Mouse (Mus musculus): ENCODE measurements around the gene Fjx1. TPM values are rescaled to one million over a fixed set of nuclear protein-coding genes. Genes with fewer than 3 reads are reported as not detected.

The Fjx1 gene
- polyA plus RNA-seq, 1 experiment from 2014 or later = 7.8 TPM

DNA sequence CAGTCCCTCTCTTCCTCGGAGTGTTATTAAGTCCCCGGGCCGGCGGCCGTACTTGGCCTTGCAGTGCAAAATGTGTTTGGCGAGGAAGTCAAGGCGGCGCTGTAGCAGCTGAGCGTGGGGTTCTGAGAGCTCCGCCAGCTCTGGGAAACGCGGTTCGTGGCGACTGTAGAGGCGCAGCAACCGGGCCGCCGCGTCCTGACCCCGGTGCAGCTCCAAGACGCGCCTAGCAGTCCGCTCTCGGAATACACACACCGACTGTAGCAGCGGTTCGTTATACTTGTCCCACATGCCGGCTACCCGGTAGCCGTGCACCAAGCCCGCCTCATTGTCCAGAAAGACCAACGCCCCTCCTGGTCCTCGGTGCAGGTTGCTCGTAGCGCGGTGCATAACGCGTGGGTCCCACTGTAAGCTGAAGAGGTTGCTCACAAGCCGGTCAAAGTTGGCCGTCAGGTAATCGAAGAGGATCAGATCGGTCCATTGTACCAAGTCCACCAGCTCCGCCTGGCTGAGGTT, 2.0 kb downstream of the Fjx1 start:
- peak overlapping the region; percentile 74 for H3K9ac ChIP-seq
- WGBS = under 1% methylated on average over 43 of the region's 43 CpGs
- no peaks in the 10 kb centered on the region for H3K36me3 ChIP-seq
- H3K4me2 ChIP-seq (replicated peaks) = peak overlapping the region; percentile 100
- no peaks in the 10 kb centered on the region for H3K9me3 ChIP-seq
- H3K27me3 ChIP-seq (replicated peaks) = no peaks in the 10 kb centered on the region
- H3K4me1 ChIP-seq (replicated peaks) = peaks cover 17% of the 10 kb centered on the region
- peak overlapping the region; percentile 76 for H3K4me3 ChIP-seq (replicated peaks)
- ATAC-seq = peak; percentile 29
- no peak overlapping the region for H3K27ac ChIP-seq

DNA sequence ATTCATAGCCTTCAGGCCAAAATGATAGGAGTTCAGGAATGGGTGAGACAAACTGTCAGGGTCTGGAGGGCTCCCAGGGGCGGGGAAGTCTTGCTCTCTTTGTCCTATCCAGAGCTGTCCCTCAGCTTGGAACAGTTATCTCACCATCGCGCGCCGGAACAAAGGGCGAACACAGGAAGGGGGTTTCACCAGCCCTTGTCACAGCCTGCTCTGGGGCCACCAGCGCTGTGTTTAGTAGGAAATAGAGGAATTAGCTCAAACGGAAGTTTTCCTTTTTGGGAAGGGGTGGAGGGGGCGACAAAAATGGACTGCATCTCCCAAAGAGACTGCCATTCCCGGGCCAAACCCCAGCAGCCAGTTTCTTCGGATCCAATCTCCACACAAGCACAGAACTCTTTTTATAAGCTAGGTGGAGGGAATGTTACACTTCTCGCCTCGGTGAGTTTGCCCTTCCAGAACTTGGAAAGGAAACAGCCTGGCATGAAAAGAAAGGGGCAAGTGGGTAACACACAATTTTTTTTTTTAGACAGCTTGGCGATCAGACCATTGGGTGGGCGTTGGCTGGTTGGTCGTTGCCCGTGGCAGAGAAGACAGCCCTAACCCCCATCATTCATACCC, 2.6 kb downstream of the Fjx1 start:
- Histone ChIP-seq H3K4me3 (replicated peaks) (peak overlapping the region; percentile 76), H3K27ac (no peak overlapping the region), H3K27me3 (replicated peaks) (no peaks in the 10 kb centered on the region), H3K9ac (peak overlapping the region; percentile 74), H3K9me3 (no peaks in the 10 kb centered on the region), H3K36me3 (no peaks in the 10 kb centered on the region), H3K4me2 (replicated peaks) (peak overlapping the region; percentile 100), H3K4me1 (replicated peaks) (peaks cover 17% of the 10 kb centered on the region)
- no peak for ATAC-seq
- WGBS = 6% methylated on average over 17 of the region's 17 CpGs

DNA sequence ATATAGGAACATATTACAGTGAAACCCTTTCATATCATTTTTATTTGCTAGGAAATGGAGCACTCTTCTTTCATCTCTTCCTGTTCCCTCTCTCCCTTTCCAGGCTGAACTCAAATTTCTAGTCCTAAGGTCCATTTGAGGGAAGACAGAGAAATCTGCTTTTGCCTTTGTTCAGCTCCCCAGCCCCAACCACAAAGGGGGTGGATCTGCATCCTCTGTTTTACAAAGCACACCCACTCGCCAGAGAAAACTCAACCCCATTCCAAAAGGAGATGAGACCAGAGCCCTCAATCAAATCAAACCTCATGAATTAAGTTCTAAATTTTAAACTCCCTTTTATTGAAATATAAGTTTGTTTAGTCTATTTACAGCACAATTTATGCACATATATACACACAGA, 3.2 kb downstream of the Fjx1 start:
- WGBS = 68% methylated on average over 1 of the region's 1 CpGs

DNA sequence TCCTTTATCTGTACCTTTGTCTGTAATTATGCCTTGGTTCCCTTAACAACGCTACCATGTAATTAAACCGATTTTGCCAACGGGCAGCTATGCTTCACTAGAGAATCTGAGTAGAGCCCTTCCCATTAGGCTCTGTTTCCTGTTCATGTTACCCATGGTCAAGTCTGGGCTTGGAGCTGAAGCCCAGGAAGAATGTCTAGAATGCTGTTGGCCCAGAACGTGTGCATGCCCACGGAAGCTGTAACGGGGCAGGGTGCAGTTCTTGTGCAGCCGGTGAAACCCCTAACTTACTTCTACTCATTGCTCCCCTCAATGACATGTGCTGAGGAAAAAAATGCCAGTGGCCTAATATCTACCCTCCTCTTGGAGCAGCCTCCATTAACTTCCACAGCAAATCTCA, 4.5 kb downstream of the Fjx1 start:
- WGBS = 90% methylated on average over 7 of the region's 7 CpGs
- no peaks in the 10 kb centered on the region for H3K9me3 ChIP-seq
- no peaks in the 10 kb centered on the region for H3K36me3 ChIP-seq
- H3K4me2 ChIP-seq (replicated peaks) = no peak overlapping the region
- no peak overlapping the region for H3K27ac ChIP-seq
- peaks cover 17% of the 10 kb centered on the region for H3K4me1 ChIP-seq (replicated peaks)
- no peak overlapping the region for H3K4me3 ChIP-seq (replicated peaks)
- H3K27me3 ChIP-seq (replicated peaks) = no peaks in the 10 kb centered on the region
- no peak for ATAC-seq
- no peak overlapping the region for H3K9ac ChIP-seq

More for the DNA sequence above, 3.2 kb downstream of the Fjx1 start:
- H3K4me2 ChIP-seq (replicated peaks) = no peak overlapping the region
- no peaks in the 10 kb centered on the region for H3K36me3 ChIP-seq
- no peaks in the 10 kb centered on the region for H3K27me3 ChIP-seq (replicated peaks)
- no peak for ATAC-seq
- no peak overlapping the region for H3K9ac ChIP-seq
- H3K27ac ChIP-seq = no peak overlapping the region
- H3K9me3 ChIP-seq = no peaks in the 10 kb centered on the region
- peaks cover 17% of the 10 kb centered on the region for H3K4me1 ChIP-seq (replicated peaks)
- H3K4me3 ChIP-seq (replicated peaks) = no peak overlapping the region

DNA sequence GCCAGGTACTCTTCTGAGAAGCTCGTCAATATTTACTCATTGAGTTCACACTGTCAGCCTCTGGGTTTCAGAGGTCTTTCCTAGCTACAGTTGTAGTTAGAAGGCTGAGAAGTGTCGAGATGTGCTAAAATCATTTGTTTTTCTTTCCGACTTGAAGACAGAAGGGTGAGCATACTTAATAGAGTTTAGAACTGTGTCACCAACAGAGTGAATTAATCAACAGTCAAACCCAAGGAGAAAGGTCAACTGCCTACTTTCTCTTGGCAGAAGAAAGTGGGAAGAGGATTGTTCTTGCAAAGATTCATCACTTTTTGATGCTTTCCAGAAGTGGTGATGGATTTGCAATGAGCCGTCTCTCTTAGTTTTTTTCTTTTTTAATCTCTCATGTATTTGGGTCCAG, 5.4 kb downstream of the Fjx1 start:
- ATAC-seq = no peak
- Histone ChIP-seq H3K4me3 (replicated peaks) (no peak overlapping the region), H3K9me3 (no peaks in the 10 kb centered on the region), H3K4me1 (replicated peaks) (peaks cover 13% of the 10 kb centered on the region), H3K36me3 (no peaks in the 10 kb centered on the region), H3K4me2 (replicated peaks) (no peak overlapping the region), H3K9ac (no peak overlapping the region), H3K27ac (no peak overlapping the region), H3K27me3 (replicated peaks) (no peaks in the 10 kb centered on the region)
- WGBS = 51% methylated on average over 4 of the region's 4 CpGs

DNA sequence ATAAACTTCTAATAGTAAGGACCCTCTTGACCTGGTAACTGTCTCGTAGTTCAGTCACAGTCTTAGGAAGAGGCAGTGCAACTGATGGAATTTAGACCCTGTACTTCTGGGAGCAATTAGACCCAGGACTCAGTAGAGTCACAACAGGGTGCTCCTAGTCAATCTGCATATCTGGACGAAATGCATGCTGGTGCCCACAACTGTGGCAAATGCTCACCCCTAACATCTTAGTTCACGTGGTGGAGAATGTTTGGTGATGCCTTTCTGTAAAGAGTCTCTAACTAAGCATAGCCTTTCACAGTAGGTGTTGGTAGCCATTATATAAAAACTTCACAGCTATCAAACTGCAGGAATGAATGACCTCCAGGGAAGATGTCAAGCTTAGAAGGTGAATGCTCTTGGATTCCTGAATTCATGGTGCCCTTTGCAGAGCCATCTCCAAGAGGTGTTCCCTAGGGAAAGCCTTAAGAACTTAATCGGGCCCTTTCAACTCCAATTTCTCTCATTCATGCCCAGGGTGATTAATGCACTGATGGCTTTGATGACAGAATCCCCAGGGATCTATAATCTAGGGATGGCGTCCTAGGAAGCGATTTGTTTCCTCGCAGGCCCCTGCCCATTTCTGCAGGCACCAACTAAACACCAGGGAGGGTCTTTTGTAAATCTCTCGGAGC, 14.8 kb downstream of the Fjx1 start:
- no peaks in the 10 kb centered on the region for H3K4me1 ChIP-seq (replicated peaks)
- no peak overlapping the region for H3K4me2 ChIP-seq (replicated peaks)
- H3K9me3 ChIP-seq = no peaks in the 10 kb centered on the region
- no peaks in the 10 kb centered on the region for H3K36me3 ChIP-seq
- H3K9ac ChIP-seq = no peak overlapping the region
- 63% methylated on average over 8 of the region's 8 CpGs for WGBS
- H3K27me3 ChIP-seq (replicated peaks) = no peaks in the 10 kb centered on the region
- no peak overlapping the region for H3K4me3 ChIP-seq (replicated peaks)
- ATAC-seq = no peak
- no peak overlapping the region for H3K27ac ChIP-seq

DNA sequence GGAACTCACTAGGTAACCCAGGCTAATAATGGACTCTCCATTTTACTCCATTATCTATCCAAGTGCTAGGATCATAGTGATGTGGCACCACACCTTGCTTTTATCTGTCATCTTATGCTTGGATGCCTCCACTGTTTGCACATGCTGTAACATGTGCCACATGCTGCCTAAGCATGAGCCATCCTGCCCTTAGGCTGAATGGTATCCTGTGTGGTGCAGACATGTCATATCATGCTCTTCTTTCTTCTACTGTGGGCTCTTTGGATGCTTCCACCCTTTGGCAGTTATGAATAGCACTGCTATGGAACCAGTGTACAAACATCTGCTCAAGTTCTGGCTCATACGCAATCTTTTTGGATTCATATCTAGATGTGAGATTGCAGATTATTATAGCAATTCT, 18.4 kb downstream of the Fjx1 start:
- Histone ChIP-seq H3K4me2 (replicated peaks) (no peak overlapping the region), H3K9me3 (no peaks in the 10 kb centered on the region), H3K36me3 (no peaks in the 10 kb centered on the region), H3K4me1 (replicated peaks) (no peaks in the 10 kb centered on the region), H3K9ac (no peak overlapping the region), H3K27ac (no peak overlapping the region), H3K4me3 (replicated peaks) (no peak overlapping the region), H3K27me3 (replicated peaks) (no peaks in the 10 kb centered on the region)
- no peak for ATAC-seq
- 78% methylated on average over 1 of the region's 1 CpGs for WGBS

DNA sequence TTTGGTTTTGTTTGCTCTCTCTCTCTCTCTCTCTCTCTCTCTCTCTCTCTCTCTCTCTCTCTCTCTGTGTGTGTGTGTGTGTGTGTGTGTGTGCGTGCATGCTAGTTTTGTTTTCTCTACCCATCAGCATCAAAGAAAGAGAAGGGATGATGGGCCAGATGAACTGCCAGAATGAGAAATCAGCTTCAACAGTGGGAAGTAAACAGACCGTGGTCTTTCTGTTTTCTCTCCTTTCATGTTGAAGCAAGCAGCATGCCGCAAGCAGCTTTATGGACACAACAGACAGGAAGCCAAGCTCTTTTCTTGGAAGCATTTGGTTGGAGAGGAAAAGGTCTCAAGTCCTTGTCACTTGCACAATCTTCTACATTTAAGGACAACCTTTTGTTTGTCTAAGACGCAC, 21.2 kb downstream of the Fjx1 start:
- Histone ChIP-seq H3K4me3 (replicated peaks) (no peak overlapping the region), H3K9me3 (no peaks in the 10 kb centered on the region), H3K4me1 (replicated peaks) (no peaks in the 10 kb centered on the region), H3K4me2 (replicated peaks) (no peak overlapping the region), H3K27me3 (replicated peaks) (no peaks in the 10 kb centered on the region), H3K36me3 (no peaks in the 10 kb centered on the region), H3K9ac (no peak overlapping the region), H3K27ac (no peak overlapping the region)
- 50% methylated on average over 4 of the region's 4 CpGs for WGBS
- no peak for ATAC-seq

DNA sequence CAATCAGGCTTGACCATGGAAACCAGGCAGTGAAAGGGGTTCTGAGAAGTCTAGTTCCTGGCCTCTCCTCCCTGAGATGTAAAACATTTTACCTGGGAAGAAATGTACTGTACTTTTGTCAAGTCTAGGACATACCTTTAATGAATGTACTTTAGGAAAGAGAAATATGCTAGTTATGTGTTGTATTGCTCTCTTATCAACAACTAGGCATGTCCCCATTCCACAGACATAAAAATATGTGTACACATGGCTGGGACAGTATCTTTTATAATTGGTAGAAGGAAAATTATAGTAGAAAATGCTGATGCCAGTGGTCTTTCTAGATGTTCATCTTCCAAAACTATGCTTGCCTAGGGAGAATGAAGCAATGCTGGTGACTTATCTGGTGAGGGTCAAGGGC, 24.3 kb downstream of the Fjx1 start:
- ATAC-seq = no peak
- Histone ChIP-seq H3K4me3 (replicated peaks) (no peak overlapping the region), H3K36me3 (no peaks in the 10 kb centered on the region), H3K27ac (no peak overlapping the region), H3K9ac (no peak overlapping the region), H3K9me3 (no peaks in the 10 kb centered on the region), H3K27me3 (replicated peaks) (no peaks in the 10 kb centered on the region), H3K4me1 (replicated peaks) (no peaks in the 10 kb centered on the region), H3K4me2 (replicated peaks) (no peak overlapping the region)

DNA sequence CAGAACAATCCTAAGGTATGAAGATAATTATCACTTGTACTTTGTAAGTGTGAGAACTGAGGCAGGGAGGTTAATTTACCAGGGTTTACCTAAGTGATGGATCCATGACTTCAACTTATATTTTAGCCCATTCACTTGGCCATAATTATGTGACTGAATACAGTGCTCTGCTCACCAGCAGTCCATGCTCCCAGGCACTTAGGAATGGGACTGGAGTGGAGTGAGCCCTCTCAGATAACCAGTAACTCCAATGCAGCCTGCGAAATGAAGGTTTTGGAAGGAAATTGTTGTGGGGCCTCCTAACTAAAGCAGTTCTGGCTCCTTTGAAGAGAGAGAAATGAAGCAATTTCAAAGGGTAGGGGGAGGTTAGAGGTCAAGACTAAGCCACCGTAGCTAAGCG, 25.9 kb downstream of the Fjx1 start:
- Histone ChIP-seq H3K27me3 (replicated peaks) (no peaks in the 10 kb centered on the region), H3K36me3 (no peaks in the 10 kb centered on the region), H3K4me1 (replicated peaks) (no peaks in the 10 kb centered on the region), H3K27ac (no peak overlapping the region), H3K9ac (no peak overlapping the region), H3K4me3 (replicated peaks) (no peak overlapping the region), H3K9me3 (no peaks in the 10 kb centered on the region), H3K4me2 (replicated peaks) (no peak overlapping the region)
- ATAC-seq = no peak
- 72% methylated on average over 3 of the region's 3 CpGs for WGBS

DNA sequence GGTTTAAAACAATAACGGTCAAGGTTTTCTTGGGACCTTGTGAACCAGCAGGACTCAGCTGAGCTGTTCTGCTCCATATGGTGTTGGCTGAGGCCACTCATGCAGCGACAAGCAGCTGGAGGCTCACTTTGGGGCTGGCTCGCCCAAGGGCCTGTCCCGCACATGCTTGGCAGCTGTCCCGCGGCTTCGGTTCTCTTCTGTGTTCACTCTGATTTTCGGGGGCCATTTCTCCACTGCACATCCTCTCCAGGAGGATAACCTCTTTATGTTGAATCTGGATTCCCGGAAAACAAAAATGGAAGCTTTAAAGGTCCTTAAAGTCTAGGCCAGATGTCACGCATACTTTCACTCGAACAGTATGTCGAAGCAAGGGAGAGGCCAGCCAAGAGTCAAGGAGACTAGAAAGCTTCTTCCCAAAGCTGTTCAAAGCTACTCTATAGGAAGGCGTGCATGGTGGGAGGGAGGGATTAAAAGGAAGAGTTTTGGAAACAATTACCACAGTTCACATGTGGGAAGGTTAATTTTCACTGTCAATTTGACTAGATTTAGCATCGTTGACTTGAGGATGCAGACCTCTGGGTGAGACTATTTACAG, 36.1 kb downstream of the Fjx1 start:
- Histone ChIP-seq H3K27ac (no peak overlapping the region), H3K36me3 (no peaks in the 10 kb centered on the region), H3K4me3 (replicated peaks) (no peak overlapping the region), H3K9me3 (no peaks in the 10 kb centered on the region), H3K4me1 (replicated peaks) (no peaks in the 10 kb centered on the region), H3K9ac (no peak overlapping the region), H3K27me3 (replicated peaks) (no peaks in the 10 kb centered on the region; the same call in 1 of the 2 replicates), H3K4me2 (replicated peaks) (no peak overlapping the region)
- ATAC-seq = no peak
- WGBS = 70% methylated on average over 14 of the region's 14 CpGs

DNA sequence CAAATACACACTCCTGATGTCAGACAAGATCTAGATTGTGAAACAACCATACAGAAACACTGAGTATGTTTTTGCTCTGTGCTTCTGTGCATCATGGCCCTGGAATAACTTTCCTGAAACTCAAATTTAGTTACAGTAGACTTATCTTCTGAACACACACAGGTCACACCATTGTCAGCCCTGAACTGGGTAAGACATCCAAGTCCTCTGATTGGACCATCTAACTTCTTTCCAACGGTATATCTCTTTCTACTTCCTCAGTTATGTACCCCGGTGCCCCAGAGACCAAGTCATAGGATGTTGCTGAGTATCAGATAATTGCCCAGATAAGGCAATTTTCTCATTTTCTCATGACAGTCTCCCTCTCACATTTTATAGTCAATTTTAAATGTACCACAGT, 39.6 kb downstream of the Fjx1 start:
- no peaks in the 10 kb centered on the region; the same call in 1 of the 2 replicates for H3K27me3 ChIP-seq (replicated peaks)
- no peak for ATAC-seq
- H3K4me3 ChIP-seq (replicated peaks) = no peak overlapping the region
- no peak overlapping the region for H3K9ac ChIP-seq
- H3K9me3 ChIP-seq = no peaks in the 10 kb centered on the region
- WGBS = 84% methylated on average over 2 of the region's 2 CpGs
- no peaks in the 10 kb centered on the region for H3K36me3 ChIP-seq
- H3K4me1 ChIP-seq (replicated peaks) = peaks cover 8% of the 10 kb centered on the region; the same call in 1 of the 2 replicates
- H3K4me2 ChIP-seq (replicated peaks) = no peak overlapping the region
- H3K27ac ChIP-seq = no peak overlapping the region

Measured in intestine, embryonic 15.5 days (tissue).